Mouse (Mus musculus): ENCODE data around the gene Gng10.

GRCm38 (mm10) chr4:59040397-59041287 lies 5.8 kb downstream of the Gng10 start:
- TF ChIP-seq CTCF (IDR thresholded peaks at IDR 0.05) (no peak), EP300 (IDR thresholded peaks at IDR 0.05) (no peak)

All from lung, postnatal 0 days (tissue).